Mouse (Mus musculus) myocyte (in vitro differentiated cells): ENCODE results near the gene Akt1.

Source experiments
- E2F4 ChIP-seq: IDR thresholded peaks from one replicate; pipeline ENCODE4 v1.6.1; 2011; ENCODE audit warnings: mild to moderate bottlenecking, control low read depth, moderate library complexity; ENCODE audit not compliant: insufficient read depth
- POLR2A ChIP-seq: IDR thresholded peaks from one replicate; pipeline ENCODE4 v1.6.1; 2011; ENCODE audit warnings: low read depth, mild to moderate bottlenecking, control low read depth, moderate library complexity; ENCODE audit not compliant: insufficient read length

GRCm38 (mm10) chr12:112646139-112646538, 28.5 kb downstream of the Akt1 start:
- no peak for TF ChIP-seq E2F4
- no peak for TF ChIP-seq POLR2A
